Mouse (Mus musculus) kidney, adult 2 months (tissue): ENCODE measurements around the gene Fam214a. TPM values are rescaled to one million over a fixed set of nuclear protein-coding genes. Genes with fewer than 3 reads are reported as not detected.

Experiments used
- DNase-seq: peaks from one replicate; pipeline ENCODE4 v3.0.0; 2021
- H3K27ac ChIP-seq: fragments of 200-500 bp; 2 replicates; pipeline ENCODE4 v1.5.1; 2012; ENCODE audit warnings: low read depth, low read length, control low read depth, inconsistent platforms; ENCODE audit not compliant: insufficient read depth
- H3K27me3 ChIP-seq: fragments of 200-500 bp; replicated peaks from 2 replicates; pipeline ENCODE4 v1.6.1; 2012; ENCODE audit warnings: mild to moderate bottlenecking, moderate library complexity, low read length, inconsistent platforms; ENCODE audit not compliant: control insufficient read depth, insufficient read depth
- H3K36me3 ChIP-seq: fragments of 200-500 bp; 2 replicates; pipeline ENCODE4 v1.6.1; 2012; ENCODE audit warnings: mild to moderate bottlenecking, moderate library complexity, low read length, inconsistent platforms; ENCODE audit not compliant: control insufficient read depth, insufficient read depth
- H3K4me1 ChIP-seq: fragments of 200-500 bp; 2 replicates; pipeline ENCODE4 v1.6.1; 2011; ENCODE audit warnings: low read length; ENCODE audit not compliant: control insufficient read depth, insufficient read depth
- H3K4me3 ChIP-seq: fragments of 200-500 bp; 2 replicates; pipeline ENCODE4 v1.5.1; 2011; ENCODE audit warnings: mild to moderate bottlenecking, low read depth, low read length, control low read depth; ENCODE audit not compliant: insufficient read depth
- CTCF ChIP-seq: fragments of 200-500 bp; conservative IDR thresholded peaks from 2 replicates; pipeline ENCODE4 v1.5.1; 2011; ENCODE audit warnings: low read depth, mild to moderate bottlenecking, control low read depth, low read length, moderate library complexity, mixed read lengths; ENCODE audit not compliant: insufficient read depth, insufficient read length
- POLR2A ChIP-seq: fragments of 200-500 bp; IDR thresholded peaks from one replicate; pipeline ENCODE4 v1.6.1; 2011; ENCODE audit warnings: low read depth, low read length, control low read depth
- WGBS: fragments of 180-500 bp; shearing (Covaris S2); methylation state at CpG from one replicate; pipeline ENCODE4 v1.1.7; 2018; 5-methylcytosine and 5-hydroxymethylcytosine counted together
- polyA plus RNA-seq: library from polyadenylated mRNA; depleted of rRNA; stranded (reverse); fragments of >200 nt; gene quantifications from 2 replicates; pipeline ENCODE4 v1.2.3, GENCODE M21; 2012

Gene Fam214a
- polyA plus RNA-seq, 1 experiment, result 12.1 TPM

- H3K36me3 ChIP-seq, result no peaks in the 10 kb centered on the region; the same call in 1 of the 2 replicates
- 91% methylated on average over 10 of the region's 10 CpGs for WGBS
- no peak overlapping the region for H3K4me3 ChIP-seq
- H3K27ac ChIP-seq, result no peak overlapping the region
- no peak for DNase-seq
- no peak for TF ChIP-seq POLR2A
- no peak for TF ChIP-seq CTCF
- H3K27me3 ChIP-seq, result no peaks in the 10 kb centered on the region
- H3K4me1 ChIP-seq, result peaks cover 20% of the 10 kb centered on the region; the same call in 1 of the 2 replicates
These were observed 12.2 kb downstream of the Fam214a start for GRCm38 (mm10) chr9:74964866-74965384.

- Histone ChIP-seq H3K4me1 (peaks cover 23% of the 10 kb centered on the region; the same call in 1 of the 2 replicates), H3K27ac (no peak overlapping the region), H3K27me3 (no peaks in the 10 kb centered on the region), H3K4me3 (no peak overlapping the region), H3K36me3 (no peaks in the 10 kb centered on the region; the same call in 1 of the 2 replicates)
- 75% methylated on average over 4 of the region's 4 CpGs for WGBS
- DNase-seq, result no peak
- TF ChIP-seq CTCF (no peak), POLR2A (no peak)
These were observed 13.5 kb downstream of the Fam214a start for GRCm38 (mm10) chr9:74966200-74966599.

GRCm38 (mm10) chr9:74968647-74969428, 16.2 kb downstream of the Fam214a start:
- 85% methylated on average over 8 of the region's 8 CpGs for WGBS
- Histone ChIP-seq H3K4me3 (no peak overlapping the region), H3K36me3 (no peaks in the 10 kb centered on the region; the same call in 1 of the 2 replicates), H3K27me3 (no peaks in the 10 kb centered on the region), H3K27ac (peak overlapping the region; percentile 8), H3K4me1 (peaks cover 36% of the 10 kb centered on the region; the same call in 1 of the 2 replicates)
- no peak for TF ChIP-seq POLR2A
- no peak for TF ChIP-seq CTCF
- DNase-seq, result no peak

GRCm38 (mm10) chr9:74970591-74970990, 17.9 kb downstream of the Fam214a start:
- 19% methylated on average over 1 of the region's 1 CpGs for WGBS
- Histone ChIP-seq H3K36me3 (no peaks in the 10 kb centered on the region; the same call in 1 of the 2 replicates), H3K27ac (no peak overlapping the region), H3K4me1 (peaks cover 45% of the 10 kb centered on the region), H3K4me3 (no peak overlapping the region), H3K27me3 (no peaks in the 10 kb centered on the region)
- no peak for TF ChIP-seq POLR2A
- no peak for TF ChIP-seq CTCF
- no peak for DNase-seq

- 78% methylated on average over 12 of the region's 12 CpGs for WGBS
- Histone ChIP-seq H3K36me3 (no peaks in the 10 kb centered on the region), H3K27me3 (no peaks in the 10 kb centered on the region), H3K4me3 (no peak overlapping the region), H3K27ac (peak overlapping the region; percentile 1; the same call in 1 of the 2 replicates), H3K4me1 (peaks cover 47% of the 10 kb centered on the region)
- TF ChIP-seq POLR2A, result no peak
- no peak for TF ChIP-seq CTCF
- DNase-seq, result peak; percentile 71
These were observed 18.7 kb downstream of the Fam214a start for GRCm38 (mm10) chr9:74971191-74971976.

- 81% methylated on average over 5 of the region's 5 CpGs for WGBS
- Histone ChIP-seq H3K4me3 (no peak overlapping the region), H3K27me3 (no peaks in the 10 kb centered on the region), H3K36me3 (no peaks in the 10 kb centered on the region), H3K27ac (no peak overlapping the region), H3K4me1 (peaks cover 39% of the 10 kb centered on the region)
- TF ChIP-seq CTCF, result no peak
- no peak for TF ChIP-seq POLR2A
- no peak for DNase-seq
These were observed 20.1 kb downstream of the Fam214a start for GRCm38 (mm10) chr9:74972736-74973135.
